8 mouse cellular contexts compared by ENCODE assay signal in genomic region chr6:120463884-120464283, GRCm38 (mm10). TPM values are rescaled to one million over a fixed set of nuclear protein-coding genes. Genes with fewer than 3 reads are reported as not detected.
A peak's percentile ranks its signal among the peaks of the same experiment; 100 is the strongest.
DNase-seq lines count a peak whose midpoint lies in the region; ATAC-seq and TF ChIP-seq lines count a peak whose summit lies in the region.

No protein-coding gene starts in this region.

- H3K27me3 ChIP-seq in hindbrain, embryonic 10.5 days (ENCODE audit: insufficient read depth, poor library complexity, severe bottlenecking): peaks cover 57% of the 10 kb centered on the region
- H3K27me3 ChIP-seq in limb, embryonic 14.5 days (ENCODE audit: control insufficient read depth, insufficient read depth, low read length): peaks cover 40% of the 10 kb centered on the region
- peaks cover 15% of the 10 kb centered on the region for H3K27me3 ChIP-seq in midbrain, postnatal 0 days (ENCODE audit: insufficient read depth, low read length)

- TF ChIP-seq POLR2A in limb, embryonic 14.5 days (IDR thresholded peaks at IDR 0.05; ENCODE audit: borderline replicate concordance, extremely low read depth, insufficient read depth, insufficient read length): no peak

- peak; percentile 46 to 58 for DNase-seq in heart, adult 18-20 months
- no peak for DNase-seq in heart, adult 8-10 months (ENCODE audit: low spot score)
- no peak for DNase-seq in hindbrain, embryonic 10.5 days (ENCODE audit: low spot score)
- DNase-seq in limb, embryonic 14.5 days (ENCODE audit: low spot score): peak; percentile 55
- DNase-seq in midbrain, postnatal 0 days (ENCODE audit: low spot score): peak; percentile 38

- H3K27ac ChIP-seq in hindbrain, embryonic 10.5 days: no peak overlapping the region
- H3K27ac ChIP-seq in limb, embryonic 14.5 days (replicated peaks; ENCODE audit: low read depth, low read length): no peak overlapping the region
- H3K27ac ChIP-seq in midbrain, postnatal 0 days (ENCODE audit: low read depth, low read length): no peak overlapping the region

- no peaks in the 10 kb centered on the region for H3K36me3 ChIP-seq in hindbrain, embryonic 10.5 days
- H3K36me3 ChIP-seq in limb, embryonic 14.5 days (ENCODE audit: control insufficient read depth, insufficient read depth, low read length): no peaks in the 10 kb centered on the region
- no peaks in the 10 kb centered on the region for H3K36me3 ChIP-seq in midbrain, postnatal 0 days (ENCODE audit: insufficient read depth, low read length)

- peaks cover 16% of the 10 kb centered on the region for H3K4me1 ChIP-seq in hindbrain, embryonic 10.5 days (replicated peaks)
- H3K4me1 ChIP-seq in limb, embryonic 14.5 days (ENCODE audit: control insufficient read depth, insufficient read depth, low read length): peaks cover 12% of the 10 kb centered on the region
- no peaks in the 10 kb centered on the region for H3K4me1 ChIP-seq in midbrain, postnatal 0 days (ENCODE audit: insufficient read depth, low read length)

- H3K9ac ChIP-seq in limb, embryonic 14.5 days (ENCODE audit: low read depth, low read length, severe bottlenecking): peak overlapping the region; percentile 58; the same call in 1 of the 2 replicates
- H3K9ac ChIP-seq in midbrain, postnatal 0 days (replicated peaks; ENCODE audit: low read length, poor library complexity, severe bottlenecking): no peak overlapping the region

- peak; percentile 46 for ATAC-seq in common myeloid progenitor, adult 5-6 weeks (replicated peaks; ENCODE audit: low read depth, poor library complexity, severe bottlenecking)
- peak; percentile 34; the same call in 1 of the 2 replicates for ATAC-seq in limb, embryonic 14.5 days (ENCODE audit: low FRiP score, low read depth)
- ATAC-seq in midbrain, postnatal 0 days (ENCODE audit: low FRiP score): peak; percentile 11; the same call in 1 of the 2 replicates
- no peak for ATAC-seq in cerebellum, adult (ENCODE audit: insufficient number of reproducible peaks, low FRiP score, low TSS enrichment)
- ATAC-seq in frontal cortex, adult (ENCODE audit: low TSS enrichment): no peak

- no peaks in the 10 kb centered on the region for H3K9me3 ChIP-seq in hindbrain, embryonic 10.5 days
- H3K9me3 ChIP-seq in limb, embryonic 14.5 days (ENCODE audit: control insufficient read depth, low read length): no peaks in the 10 kb centered on the region
- H3K9me3 ChIP-seq in midbrain, postnatal 0 days (ENCODE audit: low read length): no peaks in the 10 kb centered on the region

- no peak for TF ChIP-seq CTCF in midbrain, postnatal 0 days (IDR thresholded peaks at IDR 0.05)

- 7% methylated on average over 11 of the region's 11 CpGs for WGBS in hindbrain, embryonic 10.5 days
- 2% methylated on average over 11 of the region's 11 CpGs for WGBS in limb, embryonic 14.5 days
- 8% methylated on average over 11 of the region's 11 CpGs for WGBS in midbrain, postnatal 0 days

- peak overlapping the region; percentile 62 for H3K4me3 ChIP-seq in hindbrain, embryonic 10.5 days
- H3K4me3 ChIP-seq in limb, embryonic 14.5 days (replicated peaks; ENCODE audit: low read length): peak overlapping the region; percentile 63
- peak overlapping the region; percentile 43 for H3K4me3 ChIP-seq in midbrain, postnatal 0 days (ENCODE audit: low read depth, low read length)

- H3K4me2 ChIP-seq in limb, embryonic 14.5 days (replicated peaks; ENCODE audit: low read depth, low read length, severe bottlenecking): peak overlapping the region; percentile 62
- peak overlapping the region; percentile 49 for H3K4me2 ChIP-seq in midbrain, postnatal 0 days (ENCODE audit: low read depth, low read length, poor library complexity, severe bottlenecking)

RNA-seq across cellular contexts. Expression of gene Il17ra, which starts 0.8 kb away (rescaled TPM):
- 1 to 10 TPM; 2.3 to 3.0 TPM for total RNA-seq in heart, adult 18-20 months (2021)
- 1 to 10 TPM; 2.4 to 5.1 (median 3.0) TPM for total RNA-seq in heart, adult 8-10 months (2022)
- total RNA-seq in common myeloid progenitor, adult 5-6 weeks (2017): 29.6 and 31.8 TPM in 2 replicates
- polyA plus RNA-seq in hindbrain, embryonic 10.5 days (2016; fragmentation: Nextera tagmentation; extraction: Ambion mirVana): 5.4 and 6.2 TPM in 2 replicates
- 6.0 and 8.4 TPM in 2 replicates for polyA plus RNA-seq in limb, embryonic 14.5 days (2012; rRNA removed)
- polyA plus RNA-seq in limb, embryonic 14.5 days (2014; fragmentation: Nextera tagmentation; extraction: Ambion mirVana): 3.1 and 3.7 TPM in 2 replicates
- total RNA-seq in midbrain, postnatal 0 days (2014; rRNA removed): 2.1 and 4.9 TPM in 2 replicates
- 2.0 and 2.3 TPM in 2 replicates for polyA plus RNA-seq in midbrain, postnatal 0 days (2015; fragmentation: Nextera tagmentation; extraction: Ambion mirVana)

RNA-seq across cellular contexts. Expression of gene Tmem121b, which starts 29.7 kb away (rescaled TPM):
- not detected for total RNA-seq in heart, adult 18-20 months (2021)
- not detected for total RNA-seq in heart, adult 8-10 months (2022)
- 0.53 and 0.73 TPM in 2 replicates for total RNA-seq in common myeloid progenitor, adult 5-6 weeks (2017)
- 0.52 and 1.1 TPM in 2 replicates for polyA plus RNA-seq in hindbrain, embryonic 10.5 days (2016; fragmentation: Nextera tagmentation; extraction: Ambion mirVana)
- polyA plus RNA-seq in limb, embryonic 14.5 days (2012; rRNA removed): 0.52 and 0.78 TPM in 2 replicates
- polyA plus RNA-seq in limb, embryonic 14.5 days (2014; fragmentation: Nextera tagmentation; extraction: Ambion mirVana): 0.21 and 0.23 TPM in 2 replicates
- 27.2 and 30.5 TPM in 2 replicates for total RNA-seq in midbrain, postnatal 0 days (2014; rRNA removed)
- polyA plus RNA-seq in midbrain, postnatal 0 days (2015; fragmentation: Nextera tagmentation; extraction: Ambion mirVana): 2.5 and 2.7 TPM in 2 replicates

Comparison
In these comparisons a context has a peak if more than half of its experiments do, and no peak if none do; other contexts are left out.
1. DNase-seq: peak in heart, adult 18-20 months (2 of 2), limb, embryonic 14.5 days (single experiment) and midbrain, postnatal 0 days (single experiment); none in heart, adult 8-10 months (single experiment) and hindbrain, embryonic 10.5 days (single experiment).
2. ATAC-seq: peak in common myeloid progenitor, adult 5-6 weeks (single experiment), limb, embryonic 14.5 days (single experiment) and midbrain, postnatal 0 days (single experiment); none in cerebellum, adult (single experiment) and frontal cortex, adult (single experiment).
3. RNA of gene Tmem121b, which starts 29.7 kb away (total RNA-seq): 27.2 to 30.5 TPM in midbrain, postnatal 0 days; 0.53 to 0.73 TPM in common myeloid progenitor, adult 5-6 weeks, not detected in heart, adult 8-10 months and not detected in heart, adult 18-20 months; every median in the first group is over 10 times any median in the second.
4. Peak in every context shown above with its lines, with median percentiles within 50 percentile points of each other: H3K4me3 ChIP-seq.